Comparison of ENCODE assay signal across 8 mouse cellular contexts in genomic region chr2:154855383-154855782, GRCm38 (mm10). TPM values are rescaled to one million over a fixed set of nuclear protein-coding genes. Genes with fewer than 3 reads are reported as not detected.
A peak's percentile ranks its signal among the peaks of the same experiment; 100 is the strongest.
DNase-seq lines count a peak whose midpoint lies in the region; ATAC-seq and TF ChIP-seq lines count a peak whose summit lies in the region.

No protein-coding gene starts in this region.

- H3K4me2 ChIP-seq in heart, postnatal 0 days (ENCODE audit: low read depth, low read length), result no peak overlapping the region
- H3K4me2 ChIP-seq in heart, embryonic 11.5 days, result no peak overlapping the region
- H3K4me2 ChIP-seq in midbrain, embryonic 13.5 days (replicated peaks), result no peak overlapping the region

- H3K27me3 ChIP-seq in heart, postnatal 0 days (ENCODE audit: control insufficient read depth, insufficient read depth, low read length), result no peaks in the 10 kb centered on the region
- H3K27me3 ChIP-seq in heart, embryonic 11.5 days (ENCODE audit: control insufficient read depth, insufficient read depth, low read length), result no peaks in the 10 kb centered on the region
- no peaks in the 10 kb centered on the region for H3K27me3 ChIP-seq in midbrain, embryonic 13.5 days

- no peak for ATAC-seq in heart, postnatal 0 days (ENCODE audit: insufficient read depth, low read depth)
- ATAC-seq in heart, embryonic 11.5 days (replicated peaks; ENCODE audit: insufficient number of reproducible peaks, low FRiP score, low TSS enrichment), result no peak
- 0 out of 2 replicates have a peak, but pooled peaks have one; percentile 71 for ATAC-seq in monocyte, adult 5-6 weeks (replicated peaks; ENCODE audit: insufficient number of reproducible peaks, low FRiP score, low TSS enrichment, poor library complexity, severe bottlenecking)
- ATAC-seq in midbrain, embryonic 13.5 days, result no peak

- no peak overlapping the region for H3K27ac ChIP-seq in heart, postnatal 0 days (ENCODE audit: low read depth)
- H3K27ac ChIP-seq in heart, embryonic 11.5 days (ENCODE audit: low read depth, low read length), result no peak overlapping the region
- H3K27ac ChIP-seq in layer of hippocampus, adult 2 months, result no peak overlapping the region
- no peak overlapping the region for H3K27ac ChIP-seq in midbrain, embryonic 13.5 days

- no peaks in the 10 kb centered on the region for H3K4me1 ChIP-seq in heart, postnatal 0 days (ENCODE audit: control insufficient read depth, insufficient read depth)
- peaks cover 9% of the 10 kb centered on the region for H3K4me1 ChIP-seq in heart, embryonic 11.5 days (ENCODE audit: control insufficient read depth, insufficient read depth, low read length)
- peaks cover 8% of the 10 kb centered on the region; the same call in 1 of the 2 replicates for H3K4me1 ChIP-seq in midbrain, embryonic 13.5 days (replicated peaks)

- peaks cover 32% of the 10 kb centered on the region for H3K36me3 ChIP-seq in heart, postnatal 0 days (replicated peaks; ENCODE audit: control insufficient read depth, insufficient read depth, low read length)
- peaks cover 9% of the 10 kb centered on the region for H3K36me3 ChIP-seq in heart, embryonic 11.5 days (ENCODE audit: control insufficient read depth, insufficient read depth, low read length)
- peaks cover 26% of the 10 kb centered on the region for H3K36me3 ChIP-seq in midbrain, embryonic 13.5 days

- TF ChIP-seq EP300 in heart, postnatal 0 days (IDR thresholded peaks at IDR 0.05; ENCODE audit: low read depth), result no peak

- H3K4me3 ChIP-seq in heart, postnatal 0 days (ENCODE audit: low read depth, low read length), result no peak overlapping the region
- no peak overlapping the region for H3K4me3 ChIP-seq in heart, embryonic 11.5 days (ENCODE audit: low read depth, low read length)
- no peak overlapping the region for H3K4me3 ChIP-seq in layer of hippocampus, adult 2 months
- no peak overlapping the region for H3K4me3 ChIP-seq in midbrain, embryonic 13.5 days (replicated peaks)

- DNase-seq in heart, postnatal 0 days (ENCODE audit: low spot score), result peak; percentile 32
- DNase-seq in CD4-positive, CD25-positive, alpha-beta regulatory T cell, adult 2 months (ENCODE audit: low read depth, low spot score), result peak; percentile 81
- peak; percentile 87 for DNase-seq in brain, adult 2 months (ENCODE audit: low read depth, low spot score)
- peak; percentile 55 to 80 for DNase-seq in frontal cortex, postnatal 36 days (ENCODE audit: low spot score in 2 of 2)
- DNase-seq in layer of hippocampus, adult 2 months (ENCODE audit: low spot score in 2 of 2), result peak; percentile 62 to 76

- WGBS in heart, postnatal 0 days, result 84% methylated on average over 1 of the region's 1 CpGs
- WGBS in heart, embryonic 11.5 days (ENCODE audit: insufficient replicate concordance), result 80% methylated on average over 1 of the region's 1 CpGs
- WGBS in midbrain, embryonic 13.5 days, result 97% methylated on average over 1 of the region's 1 CpGs

- no peaks in the 10 kb centered on the region; the same call in 1 of the 2 replicates for H3K9me3 ChIP-seq in heart, postnatal 0 days (replicated peaks; ENCODE audit: control insufficient read depth, low read length)
- H3K9me3 ChIP-seq in heart, embryonic 11.5 days (replicated peaks; ENCODE audit: control insufficient read depth, low read length), result no peaks in the 10 kb centered on the region
- no peaks in the 10 kb centered on the region for H3K9me3 ChIP-seq in midbrain, embryonic 13.5 days

- no peak overlapping the region for H3K9ac ChIP-seq in heart, postnatal 0 days (replicated peaks; ENCODE audit: low read depth, low read length)
- H3K9ac ChIP-seq in heart, embryonic 11.5 days (ENCODE audit: low read depth, low read length), result no peak overlapping the region
- no peak overlapping the region for H3K9ac ChIP-seq in midbrain, embryonic 13.5 days (replicated peaks)

- TF ChIP-seq CTCF in heart, postnatal 0 days (IDR thresholded peaks at IDR 0.05; ENCODE audit: low read depth), result peak; percentile 61
- peak; percentile 92 for TF ChIP-seq CTCF in layer of hippocampus, adult 2 months (conservative IDR thresholded peaks at IDR 0.05)

RNA-seq across cellular contexts. Expression of gene Eif2s2, which starts 37.4 kb away (rescaled TPM):
- 27.3 and 35.8 TPM in 2 replicates for total RNA-seq in heart, postnatal 0 days (2014; rRNA removed; ENCODE audit: low replicate concordance)
- polyA plus RNA-seq in heart, postnatal 0 days (2015; fragmentation: Nextera tagmentation; extraction: Ambion mirVana), result 68.6 and 72.0 TPM in 2 replicates
- polyA plus RNA-seq in heart, embryonic 11.5 days (2014; fragmentation: Nextera tagmentation; extraction: Ambion mirVana), result 103 and 109 TPM in 2 replicates
- total RNA-seq in layer of hippocampus, adult 2 months (2021), result 10 to 100 TPM; 50.7 to 53.2 TPM
- 125 to 133 TPM (median 129 TPM) in 3 replicates for total RNA-seq in monocyte, adult 5-6 weeks (2017)
- polyA plus RNA-seq in midbrain, embryonic 13.5 days (2015; fragmentation: Nextera tagmentation; extraction: Ambion mirVana), result 84.0 and 88.6 TPM in 2 replicates

Comparison
In these comparisons a context has a peak if more than half of its experiments do, and no peak if none do; other contexts are left out.
1. DNase-seq: peak in every context shown above with its lines; median percentile 87 in brain, adult 2 months; 81 in CD4-positive, CD25-positive, alpha-beta regulatory T cell, adult 2 months; 69 in layer of hippocampus, adult 2 months; 68 in frontal cortex, postnatal 36 days; 32 in heart, postnatal 0 days.